Mouse (Mus musculus) embryonic fibroblast, embryonic 13.5 days (primary cell): Measurements from ENCODE around the gene Commd1.

Source experiments
- CTCF ChIP-seq: IDR thresholded peaks from 2 replicates; pipeline ENCODE4 v1.5.1; 2011; ENCODE audit warnings: mild to moderate bottlenecking, control low read depth, low read length, moderate library complexity, borderline replicate concordance; ENCODE audit not compliant: insufficient read depth
- POLR2A ChIP-seq: IDR thresholded peaks from 2 replicates; pipeline ENCODE4 v1.6.1; 2011; ENCODE audit warnings: low read depth, mild to moderate bottlenecking, control low read depth, low read length, moderate library complexity

DNA sequence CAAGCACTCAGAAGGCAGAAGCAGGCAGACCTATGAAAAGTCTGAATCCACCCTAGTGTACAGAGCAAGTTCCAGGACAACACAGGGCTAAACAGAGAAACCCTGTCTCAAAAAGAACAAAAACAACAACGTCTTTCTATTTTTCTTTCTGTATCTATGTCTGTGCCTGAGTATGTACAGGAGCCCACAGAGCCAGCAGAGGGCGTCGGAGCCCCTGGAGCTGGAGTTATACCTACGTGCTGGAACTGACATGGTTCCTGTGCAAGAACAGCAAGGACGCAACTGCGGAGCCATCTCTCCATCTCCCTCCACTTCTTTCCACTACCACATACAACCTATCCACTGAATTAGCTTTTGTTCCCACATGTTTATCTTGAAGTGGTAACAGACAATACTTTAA lies 32.1 kb downstream of the Commd1 start:
- TF ChIP-seq CTCF = no peak
- no peak for TF ChIP-seq POLR2A
